Mouse (Mus musculus) kidney, adult 2 months (tissue): ENCODE data around the gene Cobl.

Experiments used
- CTCF ChIP-seq: fragments of 200-500 bp; conservative IDR thresholded peaks from 2 replicates; pipeline ENCODE4 v1.5.1; 2011; ENCODE audit warnings: low read depth, mild to moderate bottlenecking, control low read depth, low read length, moderate library complexity, mixed read lengths; ENCODE audit not compliant: insufficient read depth, insufficient read length
- POLR2A ChIP-seq: fragments of 200-500 bp; IDR thresholded peaks from one replicate; pipeline ENCODE4 v1.6.1; 2011; ENCODE audit warnings: low read depth, low read length, control low read depth

- TF ChIP-seq CTCF (no peak), POLR2A (no peak)
These were observed 256.2 kb downstream of the Cobl start for GRCm38 (mm10) chr11:12208574-12208973.
